Mouse (Mus musculus): ENCODE data around the gene Hamp2. TPM values are rescaled to one million over a fixed set of nuclear protein-coding genes. Genes with fewer than 3 reads are reported as not detected.

The Hamp2 gene
- total RNA-seq, 2 experiments from 2014 or later = 5.6 to 7.0 TPM

DNA sequence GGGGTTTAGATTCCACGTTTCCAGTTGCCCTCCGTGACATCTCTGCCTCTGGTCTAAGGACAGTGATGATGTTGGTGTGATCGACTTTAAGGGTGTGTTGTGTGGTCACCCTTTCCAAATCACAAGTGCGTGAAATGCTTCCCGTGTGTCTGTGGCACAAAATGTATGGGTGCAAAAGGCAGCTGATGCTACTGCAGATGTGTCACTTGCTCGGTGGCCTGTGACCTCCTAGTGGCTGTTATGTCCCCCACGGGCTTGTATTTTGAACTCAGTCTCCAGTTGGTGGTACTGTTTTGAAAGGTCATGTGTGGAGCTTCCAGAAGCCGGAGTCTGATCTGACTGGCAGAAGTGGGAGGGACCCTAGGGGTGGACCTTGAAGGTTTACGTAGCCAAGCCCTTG, 32.7 kb downstream of the Hamp2 start:
- DNase-seq = no peak

DNA sequence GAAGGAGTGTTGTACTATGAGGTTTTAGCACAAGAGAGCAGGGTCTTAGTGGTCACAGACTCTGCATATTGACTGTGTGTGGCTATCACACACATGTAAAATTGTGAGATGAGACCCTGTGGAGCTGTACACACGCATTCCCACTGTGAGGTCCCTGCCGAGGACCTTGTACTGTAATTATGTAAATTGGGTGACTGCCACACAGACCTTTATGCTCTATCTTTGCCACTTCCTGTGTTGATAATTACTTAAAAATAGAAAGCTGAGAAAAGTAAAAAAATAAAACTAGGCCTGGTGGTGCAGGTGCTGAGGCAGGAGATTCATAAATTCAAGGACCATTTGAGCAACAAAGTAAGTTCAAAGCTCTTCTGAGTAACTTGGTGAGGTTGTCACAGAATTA, 33.8 kb downstream of the Hamp2 start:
- DNase-seq = no peak

DNA sequence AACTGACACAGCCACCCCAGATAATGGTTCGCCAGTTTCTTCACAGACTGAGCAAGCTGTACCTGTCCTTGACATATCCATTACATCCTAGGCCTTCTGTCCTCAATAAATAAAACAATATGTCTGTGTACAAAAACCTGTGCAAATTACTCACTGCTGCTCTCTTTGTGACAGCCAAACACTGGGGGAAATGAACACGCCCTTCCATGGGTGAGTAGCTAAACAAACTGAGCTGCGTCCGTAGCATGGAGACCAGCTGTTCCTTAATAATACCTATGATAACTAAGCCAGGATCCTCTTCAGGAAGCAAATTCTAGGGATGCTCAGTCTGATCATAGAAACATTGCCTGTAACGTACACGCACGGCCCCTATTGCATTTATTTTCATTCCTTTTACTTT, 35.7 kb downstream of the Hamp2 start:
- no peak for DNase-seq

DNA sequence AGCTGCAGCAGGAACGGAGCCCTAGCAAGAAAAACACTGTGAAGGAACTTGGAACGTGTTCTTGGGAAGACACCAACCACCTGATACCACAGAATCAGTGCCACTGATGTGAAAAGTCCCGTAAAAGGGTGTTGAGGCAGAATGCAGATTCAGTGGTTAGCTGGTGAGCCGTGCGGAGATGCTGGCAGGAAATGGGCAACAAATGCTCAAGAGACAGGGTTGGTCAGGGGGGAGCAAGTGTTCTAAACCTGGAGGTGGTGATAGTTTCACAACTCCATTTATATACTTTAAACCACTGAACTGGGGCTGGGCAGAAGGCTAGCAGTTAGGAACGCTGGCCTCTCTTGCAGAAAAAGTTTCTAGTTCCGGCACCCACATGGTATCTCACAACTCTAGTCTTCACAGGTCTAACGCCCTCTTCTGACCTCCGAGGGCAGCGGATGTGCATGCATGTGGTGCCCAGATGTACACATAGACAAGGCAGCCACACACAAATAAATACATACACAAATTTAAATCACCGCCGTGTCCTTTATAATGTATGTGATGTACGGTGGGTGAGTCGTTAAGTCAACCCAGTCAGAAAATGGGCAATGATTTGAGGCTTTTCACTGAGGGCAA, 36.8 kb downstream of the Hamp2 start:
- DNase-seq = peak in 1 of 2 experiments; percentile 36

DNA sequence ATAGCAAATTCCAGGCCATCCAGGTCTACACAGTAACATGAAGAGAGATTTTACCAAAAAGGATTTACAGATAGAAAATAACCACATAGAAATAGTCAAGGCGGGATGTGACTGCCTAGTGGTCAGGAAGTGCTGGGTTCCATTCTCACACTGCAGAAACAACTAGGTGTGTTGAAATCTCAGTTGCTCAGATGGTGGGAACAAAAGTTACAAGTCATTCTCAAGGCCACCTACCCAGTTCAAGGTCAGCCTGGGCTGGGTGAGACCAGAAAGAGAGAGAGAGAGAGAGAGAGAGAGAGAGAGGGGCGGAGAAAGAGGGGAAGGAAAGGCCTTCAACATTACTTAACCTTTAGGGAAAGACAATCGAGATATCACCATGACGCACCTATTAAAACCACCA, 37.6 kb downstream of the Hamp2 start:
- DNase-seq = no peak

DNA sequence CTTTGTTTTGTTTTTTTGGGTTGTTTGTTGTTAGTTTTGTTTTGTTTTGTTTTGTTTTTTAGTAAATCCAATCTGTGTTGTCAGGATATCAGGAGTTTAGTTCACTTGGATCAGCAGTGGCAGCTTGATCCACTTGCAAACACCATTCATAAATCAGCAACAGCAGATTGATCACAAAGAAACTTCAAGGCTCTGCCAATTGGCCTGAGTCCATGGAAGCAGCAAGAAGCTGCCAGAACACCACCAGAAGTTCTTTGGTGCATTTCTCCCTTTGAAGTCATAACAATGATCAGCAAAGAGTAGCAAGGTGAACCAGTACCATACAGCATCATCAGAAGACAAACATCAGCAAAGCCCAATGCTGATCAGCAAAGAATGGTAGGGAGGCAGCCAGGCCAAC, 40.4 kb downstream of the Hamp2 start:
- no peak for DNase-seq

DNA sequence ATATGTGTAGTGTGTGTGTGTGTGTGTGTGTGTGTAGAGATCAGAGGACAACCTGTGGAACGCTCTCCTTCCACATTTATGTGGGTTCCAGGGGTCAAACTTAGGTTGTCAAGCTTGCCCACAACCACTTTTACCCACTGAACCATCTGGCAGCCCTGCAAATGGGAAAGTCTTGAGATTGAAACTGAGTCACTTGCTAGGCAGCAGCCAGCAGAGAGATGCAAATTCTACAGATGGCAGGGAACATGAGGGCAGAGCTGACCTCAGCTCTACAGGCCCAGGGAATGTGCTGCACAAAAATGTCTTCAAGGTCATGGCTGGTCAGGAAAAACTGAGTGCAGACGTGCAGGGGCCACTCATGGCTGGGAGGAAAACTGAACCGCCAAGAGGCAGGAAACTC, 43.1 kb downstream of the Hamp2 start:
- DNase-seq = no peak

DNA sequence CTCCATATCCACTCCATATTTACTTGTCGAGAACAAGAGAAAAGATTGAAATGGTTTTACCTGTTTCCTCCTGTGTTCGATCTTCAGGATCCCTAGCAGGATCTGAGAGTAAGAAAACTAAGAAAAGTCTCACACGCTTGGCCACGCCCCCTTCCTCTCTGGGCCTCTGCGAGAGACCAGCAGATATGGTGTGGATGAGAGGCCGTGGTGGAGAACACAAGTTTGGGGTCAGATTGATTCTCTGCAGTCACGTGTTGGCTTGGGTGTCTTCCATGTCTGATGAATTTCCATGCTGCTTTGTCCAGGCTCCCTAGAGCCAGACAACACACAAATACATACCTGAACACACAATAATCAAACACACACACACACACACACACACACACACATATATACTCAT, 44.3 kb downstream of the Hamp2 start, which contains the start of gene Cd22:
TSS of gene Cd22 (minus strand) at position 167 of the 400 bp plus-strand sequence.
- no peak for DNase-seq

DNA sequence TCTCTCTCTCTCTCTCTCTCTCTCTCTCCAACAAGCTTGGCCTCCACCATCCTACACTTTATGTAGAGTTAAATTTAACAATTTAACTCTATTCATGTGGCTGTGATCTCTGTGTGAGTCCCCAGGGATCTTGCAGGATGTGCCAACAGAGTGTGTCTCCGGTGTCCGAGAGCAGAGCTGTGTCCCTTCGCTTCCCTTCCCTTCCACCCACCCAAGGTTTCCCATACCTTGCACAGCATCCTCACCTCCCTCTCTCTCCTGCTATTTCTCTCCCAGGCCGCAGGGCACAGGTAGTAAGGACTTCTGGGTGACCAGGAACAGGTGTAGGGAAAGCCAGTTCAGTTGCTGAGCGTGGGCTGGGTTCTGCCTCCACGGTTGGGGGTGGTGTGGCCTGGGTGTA, 45.5 kb downstream of the Hamp2 start:
- no peak for DNase-seq

DNA sequence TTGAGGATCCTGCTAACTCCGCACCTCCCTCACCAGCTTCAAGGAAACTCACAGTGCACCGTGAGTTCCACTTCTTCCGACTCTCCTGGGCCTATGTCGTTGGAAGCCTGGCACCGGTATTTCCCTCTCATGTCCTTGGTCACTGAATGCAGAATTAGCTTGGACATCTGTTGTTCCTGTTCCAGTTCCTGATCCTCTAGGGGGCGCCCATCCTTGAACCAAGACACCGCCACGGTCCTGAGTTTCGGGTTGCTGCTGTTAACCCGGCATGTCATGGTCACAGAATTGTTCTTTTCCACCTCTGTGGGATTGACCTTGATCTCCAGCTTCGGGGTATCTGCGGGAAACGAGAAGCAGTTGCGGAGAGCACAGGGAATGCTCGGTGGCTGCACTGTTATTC, 51.4 kb downstream of the Hamp2 start:
- peak; percentile 69 to 85 for DNase-seq

Other genes starting within 250 kb of the Hamp2 start
- gene 2200002J24Rik, start 225.8 kb downstream of the Hamp2 start, total RNA-seq (2021) = not detected
- gene Atp4a, start 212.5 kb downstream of the Hamp2 start, total RNA-seq (2021) = under 1 TPM in 1 of 2 experiments, not detected in 1; 0.51 TPM
- gene Tmem147, start 195.1 kb downstream of the Hamp2 start, total RNA-seq (2021) = 100 to 1,000 TPM; 238 to 252 TPM
- gene Gapdhs, start 181.0 kb downstream of the Hamp2 start, total RNA-seq (2021) = not detected
- 1 to 10 TPM; 2.1 to 3.7 TPM for gene Sbsn, start 173.2 kb downstream of the Hamp2 start, total RNA-seq (2021)
- gene Dmkn, start 160.9 kb downstream of the Hamp2 start, total RNA-seq (2021) = 1 to 10 TPM; 1.0 to 3.5 TPM
- not detected for gene Krtdap, start 136.8 kb downstream of the Hamp2 start, total RNA-seq (2021)
- gene Ffar2, start 100.9 kb downstream of the Hamp2 start, total RNA-seq (2021) = under 1 TPM; 0.23 to 0.35 TPM
- not detected for gene Ffar3, start 68.5 kb downstream of the Hamp2 start, total RNA-seq (2021)
- under 1 TPM in 1 of 2 experiments, not detected in 1; 0.13 TPM for gene Ffar1, start 63.1 kb downstream of the Hamp2 start, total RNA-seq (2021)
- gene Cd22, start 44.3 kb downstream of the Hamp2 start, total RNA-seq (2021) = 1 to 10 TPM in 1 of 2 experiments, under 1 TPM in 1; 0.35 to 6.6 TPM
- gene Mag, start 9.8 kb downstream of the Hamp2 start, total RNA-seq (2021) = under 1 TPM in 1 of 2 experiments, not detected in 1; 0.15 TPM
- gene Hamp, start 19.4 kb upstream of the Hamp2 start, total RNA-seq (2021) = 10 to 100 TPM; 12.3 to 17.5 TPM
- gene Usf2, start 32.1 kb upstream of the Hamp2 start, total RNA-seq (2021) = 100 to 1,000 TPM in 1 of 2 experiments, 10 to 100 TPM in 1; 99.4 to 112 TPM
- 1 to 10 TPM; 4.2 to 5.2 TPM for gene Lsr, start 48.8 kb upstream of the Hamp2 start, total RNA-seq (2021)
- gene Fam187b, start 49.1 kb upstream of the Hamp2 start, total RNA-seq (2021) = not detected
- 10 to 100 TPM; 21.7 to 31.7 TPM for gene Fxyd5, start 117.8 kb upstream of the Hamp2 start, total RNA-seq (2021)
- gene Fxyd7, start 126.8 kb upstream of the Hamp2 start, total RNA-seq (2021) = under 1 TPM; 0.40 to 0.59 TPM
- gene Fxyd1, start 132.5 kb upstream of the Hamp2 start, total RNA-seq (2021) = 100 to 1,000 TPM; 861 to 937 TPM
- 1 to 10 TPM; 2.1 to 4.1 TPM for gene Lgi4, start 134.7 kb upstream of the Hamp2 start, total RNA-seq (2021)
- 1 to 10 TPM in 1 of 2 experiments, under 1 TPM in 1; 0.87 to 2.5 TPM for gene Fxyd3, start 152.0 kb upstream of the Hamp2 start, total RNA-seq (2021)
- gene Hpn, start 190.6 kb upstream of the Hamp2 start, total RNA-seq (2021) = 1 to 10 TPM; 2.2 to 2.4 TPM
- 10 to 100 TPM; 39.2 to 40.1 TPM for gene Scn1b, start 202.3 kb upstream of the Hamp2 start, total RNA-seq (2021)
- 10 to 100 TPM; 26.6 to 34.5 TPM for gene Gramd1a, start 231.2 kb upstream of the Hamp2 start, total RNA-seq (2021)

All from heart, adult 18-20 months (tissue).